Mouse (Mus musculus) limb, embryonic 10.5 days (tissue): Measurements from ENCODE around the gene Tbcd. TPM values are rescaled to one million over a fixed set of nuclear protein-coding genes. Genes with fewer than 3 reads are reported as not detected.
"Not testable (repeated sequence)": the region's sequence is repeated elsewhere in the genome, so short reads cannot be mapped to it uniquely, and the experiment has no call there.

ENCODE experiments used
- DNase-seq: peaks from one replicate; pipeline ENCODE4 v3.0.0-alpha.2; 2017; ENCODE audit warnings: low spot score
- H3K27ac ChIP-seq: fragments of 300-500 bp; sonication (generic); 2 replicates; pipeline ENCODE4 v1.5.1; 2016; ENCODE audit warnings: mild to moderate bottlenecking
- H3K27me3 ChIP-seq: fragments of 300-500 bp; sonication (generic); 2 replicates; pipeline ENCODE4 v1.6.1; 2016; ENCODE audit warnings: low read depth, mild to moderate bottlenecking; ENCODE audit not compliant: poor library complexity, severe bottlenecking
- H3K36me3 ChIP-seq: fragments of 300-500 bp; sonication (generic); 2 replicates; pipeline ENCODE4 v1.6.1; 2016; ENCODE audit warnings: mild to moderate bottlenecking, moderate library complexity
- H3K4me1 ChIP-seq: fragments of 300-500 bp; sonication (generic); 2 replicates; pipeline ENCODE4 v1.6.1; 2016
- H3K4me3 ChIP-seq: fragments of 300-500 bp; sonication (generic); 2 replicates; pipeline ENCODE4 v1.5.1; 2016; ENCODE audit warnings: mild to moderate bottlenecking, moderate library complexity
- H3K9me3 ChIP-seq: fragments of 300-500 bp; sonication (generic); replicated peaks from 2 replicates; pipeline ENCODE4 v1.6.1; 2016; ENCODE audit warnings: mild to moderate bottlenecking
- WGBS: fragments of 180-500 bp; shearing (Covaris S2); methylation state at CpG from one replicate; pipeline ENCODE4 v1.1.7; 2016; 5-methylcytosine and 5-hydroxymethylcytosine counted together
- polyA plus RNA-seq: library from polyadenylated mRNA; unstranded; fragments of >200 nt; fragmentation: Nextera tagmentation; extraction: Ambion mirVana; gene quantifications from 2 replicates; pipeline ENCODE4 v1.2.1, GENCODE M21; 2016

Tbcd gene
- polyA plus RNA-seq, 1 experiment from 2014 or later: 54.9 TPM

- DNase-seq: no peak
- H3K36me3 ChIP-seq: peaks cover 13% of the 10 kb centered on the region; the same call in 1 of the 2 replicates
- WGBS: 85% methylated on average over 6 of the region's 6 CpGs
- H3K27me3 ChIP-seq: no peaks in the 10 kb centered on the region
- H3K27ac ChIP-seq: no peak overlapping the region
- no peaks in the 10 kb centered on the region for H3K4me1 ChIP-seq
- H3K9me3 ChIP-seq: no peaks in the 10 kb centered on the region
- no peak overlapping the region for H3K4me3 ChIP-seq
Observed at GRCm38 (mm10) chr11:121655807-121656511, 204.2 kb downstream of the Tbcd start.

- DNase-seq: no peak
- H3K4me1 ChIP-seq: no peaks in the 10 kb centered on the region
- WGBS: 57% methylated on average over 1 of the region's 1 CpGs
- H3K27me3 ChIP-seq: no peaks in the 10 kb centered on the region
- no peak overlapping the region for H3K4me3 ChIP-seq
- no peaks in the 10 kb centered on the region for H3K9me3 ChIP-seq
- peaks cover 13% of the 10 kb centered on the region; the same call in 1 of the 2 replicates for H3K36me3 ChIP-seq
- H3K27ac ChIP-seq: no peak overlapping the region
Observed at GRCm38 (mm10) chr11:121658151-121658550, 206.4 kb downstream of the Tbcd start.

DNA sequence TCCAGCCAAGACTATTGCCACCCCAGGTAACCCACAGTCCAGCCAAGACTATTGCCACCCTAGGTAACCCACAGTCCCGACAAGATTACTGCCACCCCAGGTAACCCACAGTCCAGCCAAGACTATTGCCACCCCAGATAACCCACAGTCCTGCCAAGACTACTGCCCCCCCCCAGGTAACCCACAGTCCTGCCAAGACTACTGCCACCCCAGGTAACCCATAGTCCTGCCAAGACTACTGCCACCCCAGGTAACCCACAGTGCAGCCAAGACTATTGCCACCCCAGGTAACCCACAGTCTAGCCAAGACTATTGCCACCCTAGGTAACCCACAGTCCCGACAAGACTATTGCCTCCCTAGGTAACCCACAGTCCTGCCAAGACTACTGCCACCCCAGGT is 208.9 kb downstream of the Tbcd start:
- H3K27ac ChIP-seq, H3K9me3 ChIP-seq, DNase-seq, H3K4me3 ChIP-seq, H3K4me1 ChIP-seq, H3K27me3 ChIP-seq: not testable (repeated sequence)
- H3K36me3 ChIP-seq: peaks cover 19% of the 10 kb centered on the region
- 95% methylated on average over 2 of the region's 2 CpGs for WGBS

DNA sequence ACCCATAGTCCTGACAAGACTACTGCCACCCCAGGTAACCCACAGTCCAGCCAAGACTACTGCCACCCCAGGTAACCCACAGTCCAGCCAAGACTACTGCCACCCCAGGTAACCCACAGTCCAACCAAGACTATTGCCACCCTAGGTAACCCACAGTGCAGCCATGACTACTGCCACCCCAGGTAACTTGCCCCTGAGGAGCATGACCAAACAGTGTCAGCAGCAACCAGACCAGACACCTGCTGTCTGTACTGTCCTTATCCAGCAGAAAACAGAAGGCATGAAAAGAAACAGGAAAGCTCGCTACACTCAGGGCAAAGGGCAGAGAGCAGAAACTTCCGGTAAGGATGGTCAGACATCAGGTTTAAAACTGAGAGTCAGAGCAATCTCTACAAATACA is 209.4 kb downstream of the Tbcd start:
- 96% methylated on average over 2 of the region's 2 CpGs for WGBS
- Histone ChIP-seq H3K4me3 (no peak overlapping the region), H3K9me3 (no peaks in the 10 kb centered on the region), H3K4me1 (no peaks in the 10 kb centered on the region), H3K27ac (no peak overlapping the region), H3K27me3 (no peaks in the 10 kb centered on the region), H3K36me3 (peaks cover 19% of the 10 kb centered on the region)
- DNase-seq: no peak

Other genes starting within 250 kb of the Tbcd start
- 5.7 and 9.0 TPM in 2 replicates for gene Hexdc, start 247.5 kb upstream of the Tbcd start, polyA plus RNA-seq
- 17.0 and 19.1 TPM in 2 replicates for gene Ogfod3, start 247.2 kb upstream of the Tbcd start, polyA plus RNA-seq
- gene Cybc1, start 222.6 kb upstream of the Tbcd start, polyA plus RNA-seq: 29.4 and 33.8 TPM in 2 replicates
- gene Narf, start 214.7 kb upstream of the Tbcd start, polyA plus RNA-seq: 40.8 and 60.4 TPM in 2 replicates
- 11.0 and 11.1 TPM in 2 replicates for gene Foxk2, start 192.0 kb upstream of the Tbcd start, polyA plus RNA-seq
- 108 and 119 TPM in 2 replicates for gene Wdr45b, start 97.5 kb upstream of the Tbcd start, polyA plus RNA-seq
- gene Rab40b, start 63.7 kb upstream of the Tbcd start, polyA plus RNA-seq: 0.54 and 1.2 TPM in 2 replicates
- 5.0 and 5.9 TPM in 2 replicates for gene Fn3krp, start 30.5 kb upstream of the Tbcd start, polyA plus RNA-seq
- 0.04 and 0.23 TPM in 2 replicates for gene Fn3k, start 17.0 kb upstream of the Tbcd start, polyA plus RNA-seq
- gene Zfp750, start 67.4 kb downstream of the Tbcd start, polyA plus RNA-seq: 0.51 and 1.4 TPM in 2 replicates
- gene B3gntl1, start 221.2 kb downstream of the Tbcd start, polyA plus RNA-seq: 7.1 and 7.9 TPM in 2 replicates
- gene Metrnl, start 249.6 kb downstream of the Tbcd start, polyA plus RNA-seq: 2.4 and 3.9 TPM in 2 replicates